Mouse (Mus musculus) cerebellum, adult 2 months (tissue): Measurements from ENCODE around the gene Lrig1.

Source experiments
- CTCF ChIP-seq: fragments of 200-500 bp; IDR thresholded peaks from 2 replicates; pipeline ENCODE4 v1.5.1; 2011; ENCODE audit warnings: low read depth, mild to moderate bottlenecking, control low read depth, low read length, moderate library complexity, borderline replicate concordance; ENCODE audit not compliant: insufficient read depth
- POLR2A ChIP-seq: fragments of 200-500 bp; IDR thresholded peaks from 2 replicates; pipeline ENCODE4 v1.6.1; 2011; ENCODE audit warnings: low read length, control low read depth, borderline replicate concordance; ENCODE audit not compliant: insufficient read depth

GRCm38 (mm10) chr6:94594711-94595110, 105.2 kb downstream of the Lrig1 start:
- TF ChIP-seq CTCF (no peak), POLR2A (no peak)
